Mouse (Mus musculus) MEL (cell line): ENCODE measurements around the gene Ccdc85c. TPM values are rescaled to one million over a fixed set of nuclear protein-coding genes. Genes with fewer than 3 reads are reported as not detected.
A peak's percentile ranks its signal among the peaks of the same experiment; 100 is the strongest.

Source experiments
- DNase-seq: peaks from one replicate; pipeline ENCODE4 v3.0.0; 2011; ENCODE audit warnings: low read depth, low spot score
- H3K27ac ChIP-seq: 2 replicates; pipeline ENCODE4 v1.5.1; 2012; ENCODE audit warnings: low read depth, mild to moderate bottlenecking, control low read depth, low read length, moderate library complexity; ENCODE audit not compliant: control insufficient read depth
- H3K27me3 ChIP-seq, 2 experiments: fragments of 150-350 bp in 1 of 2; sonication (generic) in 1 of 2; 2 replicates each; pipeline ENCODE4 v1.6.1; 2012; ENCODE audit warnings: low read length in 2 of 2, mild to moderate bottlenecking in 2 of 2, improper control_type of control experiment in 1 of 2, moderate library complexity in 1 of 2; ENCODE audit not compliant: insufficient read depth in 2 of 2, control insufficient read depth in 1 of 2
- H3K36me3 ChIP-seq, 2 experiments: 2 replicates each; pipeline ENCODE4 v1.6.1; 2012 to 2014; ENCODE audit warnings: low read length in 2 of 2, improper control_type of control experiment in 1 of 2, inconsistent platforms in 1 of 2, mild to moderate bottlenecking in 1 of 2; ENCODE audit not compliant: insufficient read depth in 2 of 2, control insufficient read depth in 1 of 2
- H3K4me1 ChIP-seq, 2 experiments: fragments of 150-350 bp in 1 of 2; sonication (generic) in 1 of 2; 2 replicates each; pipeline ENCODE4 v1.6.1; 2012; ENCODE audit warnings: low read length in 2 of 2, improper control_type of control experiment in 1 of 2, mild to moderate bottlenecking in 1 of 2; ENCODE audit not compliant: insufficient read depth in 2 of 2, control insufficient read depth in 1 of 2
- H3K4me3 ChIP-seq, 2 experiments: fragments of 150-350 bp in 1 of 2; sonication (generic) in 1 of 2; 2 replicates each; pipeline ENCODE4 v1.5.1; 2012; ENCODE audit warnings: low read depth in 2 of 2, low read length in 2 of 2, mild to moderate bottlenecking in 2 of 2, moderate library complexity in 2 of 2, control low read depth in 1 of 2, improper control_type of control experiment in 1 of 2; ENCODE audit not compliant: control insufficient read depth in 1 of 2, insufficient read depth in 1 of 2
- H3K79me2 ChIP-seq: 2 replicates; pipeline ENCODE4 v1.6.1; 2012; ENCODE audit warnings: mild to moderate bottlenecking, low read length, moderate library complexity; ENCODE audit not compliant: control insufficient read depth, poor library complexity, insufficient read depth
- H3K9ac ChIP-seq: 2 replicates; pipeline ENCODE4 v1.6.1; 2012; ENCODE audit warnings: low read depth, mild to moderate bottlenecking, control low read depth, low read length, moderate library complexity; ENCODE audit not compliant: control insufficient read depth, poor library complexity, severe bottlenecking
- H3K9me3 ChIP-seq: fragments of 150-350 bp; sonication (generic); replicated peaks from 2 replicates; pipeline ENCODE4 v1.6.1; 2012; ENCODE audit warnings: mild to moderate bottlenecking, low read length, improper control_type of control experiment, moderate library complexity; ENCODE audit not compliant: insufficient read depth
- BHLHE40 ChIP-seq: IDR thresholded peaks from 2 replicates; pipeline ENCODE4 v1.6.1; 2012; ENCODE audit warnings: low read depth, mild to moderate bottlenecking, inconsistent platforms, low read length, improper control_type of control experiment, borderline replicate concordance
- CTCF ChIP-seq, 3 experiments: IDR thresholded peaks in 2 of 3; conservative IDR thresholded peaks in 1 of 3; 2 replicates each; pipeline ENCODE4 v1.5.1; 2011 to 2012; ENCODE audit warnings: low read length in 3 of 3, low read depth in 2 of 3, mild to moderate bottlenecking in 2 of 3, improper control_type of control experiment in 1 of 3, inconsistent platforms in 1 of 3, mixed read lengths in 1 of 3, moderate library complexity in 1 of 3; ENCODE audit not compliant: control insufficient read depth in 1 of 3, insufficient read depth in 1 of 3, poor library complexity in 1 of 3, severe bottlenecking in 1 of 3
- GABPA ChIP-seq: IDR thresholded peaks from 2 replicates; pipeline ENCODE4 v1.6.1; 2012; ENCODE audit warnings: low read depth, mild to moderate bottlenecking, inconsistent platforms, low read length, improper control_type of control experiment, moderate library complexity
- JUND ChIP-seq: IDR thresholded peaks from 2 replicates; pipeline ENCODE4 v1.6.1; 2011; ENCODE audit warnings: low read depth, mild to moderate bottlenecking, improper control_type of control experiment, low read length
- MYC ChIP-seq: IDR thresholded peaks from 2 replicates; pipeline ENCODE4 v1.6.1; 2011; ENCODE audit warnings: low read depth, mild to moderate bottlenecking, low read length, improper control_type of control experiment, moderate library complexity
- POLR2AphosphoS2 ChIP-seq: IDR thresholded peaks from 2 replicates; pipeline ENCODE4 v1.6.1; 2011; ENCODE audit warnings: low read length, improper control_type of control experiment
- RAD21 ChIP-seq: IDR thresholded peaks from 2 replicates; pipeline ENCODE4 v1.6.1; 2011; ENCODE audit warnings: mild to moderate bottlenecking, low read depth, low read length, improper control_type of control experiment
- SMC3 ChIP-seq: IDR thresholded peaks from 2 replicates; pipeline ENCODE4 v1.6.1; 2011; ENCODE audit warnings: low read depth, low read length, improper control_type of control experiment
- TBP ChIP-seq: IDR thresholded peaks from 2 replicates; pipeline ENCODE4 v1.8.0; 2011; ENCODE audit warnings: low read depth, low read length, improper control_type of control experiment
- TCF12 ChIP-seq: IDR thresholded peaks from 2 replicates; pipeline ENCODE4 v1.6.1; 2014; ENCODE audit warnings: low read depth, mild to moderate bottlenecking, inconsistent platforms, low read length, improper control_type of control experiment, moderate library complexity
- USF1 ChIP-seq: IDR thresholded peaks from 2 replicates; pipeline ENCODE4 v1.6.1; 2014; ENCODE audit warnings: low read depth, mild to moderate bottlenecking, inconsistent platforms, low read length, improper control_type of control experiment, moderate library complexity
- USF2 ChIP-seq, 2 experiments: IDR thresholded peaks; 2 replicates each; pipeline ENCODE4 v1.6.1; 2011 to 2012; ENCODE audit warnings: improper control_type of control experiment in 2 of 2, low read length in 2 of 2, borderline replicate concordance in 1 of 2, inconsistent platforms in 1 of 2, low read depth in 1 of 2, mild to moderate bottlenecking in 1 of 2; ENCODE audit not compliant: insufficient read depth in 1 of 2
- ZC3H11A ChIP-seq: IDR thresholded peaks from 2 replicates; pipeline ENCODE4 v1.6.1; 2012; ENCODE audit warnings: low read depth, mild to moderate bottlenecking, inconsistent platforms, low read length, improper control_type of control experiment
- ZKSCAN1 ChIP-seq: IDR thresholded peaks from 2 replicates; pipeline ENCODE4 v1.6.1; 2012; ENCODE audit warnings: low read depth, mild to moderate bottlenecking, inconsistent platforms, low read length, improper control_type of control experiment, moderate library complexity
- ZMIZ1 ChIP-seq: IDR thresholded peaks from 2 replicates; pipeline ENCODE4 v1.6.1; 2012; ENCODE audit warnings: low read depth, mild to moderate bottlenecking, inconsistent platforms, low read length, improper control_type of control experiment, moderate library complexity
- ZNF384 ChIP-seq: IDR thresholded peaks from 2 replicates; pipeline ENCODE4 v1.6.1; 2012; ENCODE audit warnings: low read depth, mild to moderate bottlenecking, inconsistent platforms, low read length, improper control_type of control experiment
- polyA plus RNA-seq, 2 experiments: library from polyadenylated mRNA; stranded (reverse) in 1 of 2; unstranded in 1 of 2; fragments of >175 nt in 1 of 2; fragments of >200 nt in 1 of 2; gene quantifications; 2 replicates each; pipeline versions ENCODE4 v1.2.1 to v1.2.4; 2012; ENCODE audit warnings: low replicate concordance in 2 of 2, low read depth in 1 of 2; ENCODE audit not compliant: insufficient read length in 2 of 2, insufficient read depth in 1 of 2, missing spikeins in 1 of 2
- total RNA-seq: library from RNA; depleted of rRNA; stranded (reverse); fragments of 300-350 nt; gene quantifications from 2 replicates; pipeline ENCODE4 v1.2.3, GENCODE M21; 2012

The Ccdc85c gene
- total and polyA plus RNA-seq, 3 experiments, result 19.8 to 24.8 TPM; not detected in 1

GRCm38 (mm10) chr12:108206641-108207040, 68.6 kb downstream of the Ccdc85c start:
- no peaks in the 10 kb centered on the region for H3K27me3 ChIP-seq
- TF ChIP-seq CTCF (IDR thresholded peaks at IDR 0.05 in 2 of 3, conservative IDR thresholded peaks at IDR 0.05 in 1 of 3; ENCODE audit: control insufficient read depth in 1 of 3, insufficient read depth in 1 of 3, low read depth in 2 of 3, low read length in 3 of 3, poor library complexity in 1 of 3, severe bottlenecking in 1 of 3) (peak; percentile 69 to 90 (median 77)), TCF12 (no peak), ZC3H11A (peak; percentile 36; the same call in 1 of the 2 replicates), SMC3 (peak; percentile 74), RAD21 (peak; percentile 58)
- TF ChIP-seq, all 39 proteins: peak for 4
- Histone ChIP-seq H3K4me3 (no peak overlapping the region), H3K9me3 (no peaks in the 10 kb centered on the region), H3K9ac (no peak overlapping the region), H3K79me2 (no peaks in the 10 kb centered on the region), H3K36me3 (no peaks in the 10 kb centered on the region), H3K27ac (no peak overlapping the region), H3K4me1 (no peaks in the 10 kb centered on the region)
- DNase-seq, result peak; percentile 47

- Histone ChIP-seq H3K9ac (no peak overlapping the region), H3K27ac (no peak overlapping the region), H3K36me3 (no peaks in the 10 kb centered on the region; a peak in 1 of 4 replicates), H3K27me3 (no peaks in the 10 kb centered on the region), H3K4me3 (no peak overlapping the region), H3K4me1 (no peaks in the 10 kb centered on the region), H3K9me3 (no peaks in the 10 kb centered on the region), H3K79me2 (no peaks in the 10 kb centered on the region)
- no peak for DNase-seq
- TF ChIP-seq BHLHE40, result no peak
- TF ChIP-seq JUND, result no peak
- TF ChIP-seq TBP, result no peak
- no peak for TF ChIP-seq MYC
- no peak for TF ChIP-seq USF1
- TF ChIP-seq GABPA, result no peak
- no peak for TF ChIP-seq ZKSCAN1
These were observed 70.2 kb downstream of the Ccdc85c start for GRCm38 (mm10) chr12:108204978-108205377.

- Histone ChIP-seq H3K9ac (no peak overlapping the region), H3K9me3 (no peaks in the 10 kb centered on the region), H3K4me3 (no peak overlapping the region), H3K27ac (no peak overlapping the region), H3K79me2 (no peaks in the 10 kb centered on the region), H3K4me1 (no peaks in the 10 kb centered on the region), H3K36me3 (no peaks in the 10 kb centered on the region; a peak in 1 of 4 replicates), H3K27me3 (no peaks in the 10 kb centered on the region)
- DNase-seq, result no peak
- no peak for TF ChIP-seq ZMIZ1
- TF ChIP-seq CTCF (IDR thresholded peaks at IDR 0.05 in 2 of 3, conservative IDR thresholded peaks at IDR 0.05 in 1 of 3; ENCODE audit: control insufficient read depth in 1 of 3, insufficient read depth in 1 of 3, low read depth in 2 of 3, low read length in 3 of 3, poor library complexity in 1 of 3, severe bottlenecking in 1 of 3), result no peak
- no peak for TF ChIP-seq POLR2AphosphoS2
- TF ChIP-seq SMC3, result no peak
- TF ChIP-seq USF2 (IDR thresholded peaks at IDR 0.05; ENCODE audit: borderline replicate concordance in 1 of 2, insufficient read depth in 1 of 2, low read depth in 1 of 2, low read length in 2 of 2), result no peak
- TF ChIP-seq ZNF384, result peak; percentile 81
- TF ChIP-seq, all 39 proteins: peak for 1
These were observed 71.3 kb downstream of the Ccdc85c start for GRCm38 (mm10) chr12:108203895-108204294.
